Mouse (Mus musculus) lung, postnatal 0 days (tissue): Measurements from ENCODE around the gene Pfdn6. TPM values are rescaled to one million over a fixed set of nuclear protein-coding genes. Genes with fewer than 3 reads are reported as not detected.

ENCODE experiments used
- ATAC-seq: fragments of 200-750 bp; cut with Nextera tagmentation; 2 replicates; pipeline ENCODE4 v1.8.0; 2017; ENCODE audit warnings: moderate library complexity
- DNase-seq: peaks from one replicate; pipeline ENCODE4 v3.0.0-alpha.2; 2016; ENCODE audit warnings: low spot score
- H3K27ac ChIP-seq: fragments of 300-500 bp; sonication (generic); 2 replicates; pipeline ENCODE4 v1.5.1; 2014; ENCODE audit warnings: antibody characterized with exemption, mild to moderate bottlenecking, low read length, mixed read lengths
- H3K27me3 ChIP-seq: fragments of 300-500 bp; sonication (generic); replicated peaks from 2 replicates; pipeline ENCODE4 v1.6.1; 2014; ENCODE audit warnings: low read length, mixed read lengths; ENCODE audit not compliant: insufficient read depth
- H3K36me3 ChIP-seq: fragments of 300-500 bp; sonication (generic); 2 replicates; pipeline ENCODE4 v1.6.1; 2014; ENCODE audit warnings: low read length, mixed read lengths; ENCODE audit not compliant: insufficient read depth
- H3K4me1 ChIP-seq: fragments of 300-500 bp; sonication (generic); 2 replicates; pipeline ENCODE4 v1.6.1; 2014; ENCODE audit warnings: antibody characterized with exemption, low read depth, low read length, mixed read lengths; ENCODE audit not compliant: insufficient read depth
- H3K4me2 ChIP-seq: fragments of 300-500 bp; sonication (generic); replicated peaks from 2 replicates; pipeline ENCODE4 v1.6.1; 2014; ENCODE audit warnings: low read depth, mild to moderate bottlenecking, low read length, moderate library complexity, mixed read lengths
- H3K4me3 ChIP-seq: fragments of 300-500 bp; sonication (generic); 2 replicates; pipeline ENCODE4 v1.5.1; 2014; ENCODE audit warnings: low read depth, low read length
- H3K9ac ChIP-seq: fragments of 300-500 bp; sonication (generic); replicated peaks from 2 replicates; pipeline ENCODE4 v1.6.1; 2014; ENCODE audit warnings: low read depth, mild to moderate bottlenecking
- H3K9me3 ChIP-seq: fragments of 300-500 bp; sonication (generic); 2 replicates; pipeline ENCODE4 v1.6.1; 2016; ENCODE audit warnings: low read length, mixed read lengths
- CTCF ChIP-seq: IDR thresholded peaks from 2 replicates; pipeline ENCODE4 v1.5.1; 2016; ENCODE audit warnings: antibody characterized with exemption, mild to moderate bottlenecking
- EP300 ChIP-seq: IDR thresholded peaks from 2 replicates; pipeline ENCODE4 v1.6.1; 2016; ENCODE audit warnings: antibody characterized with exemption, mild to moderate bottlenecking, control low read depth
- WGBS: fragments of 180-500 bp; shearing (Covaris S2); extraction: QIAGEN DNeasy Blood & Tissue Kit; methylation state at CpG from one replicate; pipeline ENCODE4 v1.1.7; 2014; 5-methylcytosine and 5-hydroxymethylcytosine counted together
- polyA plus RNA-seq: library from polyadenylated mRNA; unstranded; fragments of >200 nt; fragmentation: Nextera tagmentation; extraction: Ambion mirVana; gene quantifications from 2 replicates; pipeline ENCODE4 v1.2.1, GENCODE M21; 2015

Gene Pfdn6
- polyA plus RNA-seq, 1 experiment from 2014 or later = 103 TPM

DNA sequence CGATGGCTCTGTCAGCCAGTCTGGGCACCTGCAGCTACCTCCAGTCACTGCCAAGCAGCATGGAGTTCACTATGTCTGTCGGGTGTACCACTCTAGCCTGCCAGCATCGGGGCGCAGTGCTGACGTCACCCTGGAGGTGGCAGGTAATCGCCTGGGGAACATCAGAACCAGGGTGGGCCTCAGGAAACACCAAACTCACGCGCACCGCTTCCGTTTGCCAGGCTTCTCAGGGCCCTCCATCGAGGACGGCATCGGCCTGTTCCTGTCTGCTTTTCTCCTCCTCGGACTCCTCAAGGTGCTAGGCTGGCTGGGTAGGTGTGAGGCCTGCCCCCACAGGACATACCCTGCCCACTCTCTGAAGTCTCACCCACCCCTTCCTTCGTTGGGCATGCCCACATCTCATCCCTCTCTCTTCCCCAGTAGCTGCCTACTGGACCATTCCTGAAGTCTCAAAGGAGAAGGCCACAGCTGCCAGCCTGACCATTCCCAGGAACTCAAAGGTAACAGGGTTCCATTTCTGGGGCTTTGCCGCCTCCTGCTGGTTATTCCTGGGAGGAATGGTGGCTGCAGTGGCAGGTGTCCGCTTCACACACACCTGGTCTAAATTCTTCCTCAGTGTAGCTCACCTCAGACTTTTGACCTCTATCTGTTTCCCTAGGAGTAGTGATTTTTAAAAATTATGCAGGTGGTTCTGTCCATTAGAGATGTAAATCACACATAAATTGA, 13.8 kb downstream of the Pfdn6 start:
- no peak for ATAC-seq
- 70% methylated on average over 17 of the region's 17 CpGs for WGBS
- no peak overlapping the region for H3K27ac ChIP-seq
- no peak overlapping the region for H3K4me2 ChIP-seq
- TF ChIP-seq CTCF (peak; percentile 60), EP300 (no peak)
- no peak overlapping the region for H3K9ac ChIP-seq
- peaks cover 5% of the 10 kb centered on the region; the same call in 1 of the 2 replicates for H3K4me1 ChIP-seq
- no peaks in the 10 kb centered on the region for H3K27me3 ChIP-seq
- H3K9me3 ChIP-seq = no peaks in the 10 kb centered on the region
- H3K36me3 ChIP-seq = peaks cover 11% of the 10 kb centered on the region
- DNase-seq = no peak
- H3K4me3 ChIP-seq = no peak overlapping the region

GRCm38 (mm10) chr17:33925406-33926116, 14.6 kb downstream of the Pfdn6 start:
- Histone ChIP-seq H3K4me3 (no peak overlapping the region), H3K9ac (no peak overlapping the region), H3K4me1 (peaks cover 6% of the 10 kb centered on the region; the same call in 1 of the 2 replicates), H3K4me2 (no peak overlapping the region), H3K36me3 (peaks cover 11% of the 10 kb centered on the region), H3K27ac (no peak overlapping the region), H3K9me3 (no peaks in the 10 kb centered on the region), H3K27me3 (no peaks in the 10 kb centered on the region)
- DNase-seq (no peak), ATAC-seq (no peak)
- WGBS = 80% methylated on average over 21 of the region's 21 CpGs
- TF ChIP-seq EP300 (no peak), CTCF (peak; percentile 35; the same call in 1 of the 2 replicates)

GRCm38 (mm10) chr17:33924577-33925283, 15.4 kb downstream of the Pfdn6 start:
- no peak overlapping the region for H3K9ac ChIP-seq
- no peaks in the 10 kb centered on the region for H3K9me3 ChIP-seq
- no peak overlapping the region for H3K27ac ChIP-seq
- peaks cover 11% of the 10 kb centered on the region for H3K36me3 ChIP-seq
- WGBS = 85% methylated on average over 10 of the region's 10 CpGs
- peaks cover 6% of the 10 kb centered on the region; the same call in 1 of the 2 replicates for H3K4me1 ChIP-seq
- TF ChIP-seq CTCF = peak; percentile 76
- TF ChIP-seq EP300 = no peak
- no peak overlapping the region for H3K4me3 ChIP-seq
- DNase-seq = peak; percentile 37
- ATAC-seq = no peak
- no peaks in the 10 kb centered on the region for H3K27me3 ChIP-seq
- H3K4me2 ChIP-seq = no peak overlapping the region

- H3K4me1 ChIP-seq = peaks cover 6% of the 10 kb centered on the region; the same call in 1 of the 2 replicates
- no peaks in the 10 kb centered on the region for H3K9me3 ChIP-seq
- H3K27ac ChIP-seq = no peak overlapping the region
- peak overlapping the region; percentile 12; the same call in 1 of the 2 replicates for H3K9ac ChIP-seq
- H3K36me3 ChIP-seq = peaks cover 11% of the 10 kb centered on the region
- no peaks in the 10 kb centered on the region for H3K27me3 ChIP-seq
- WGBS = 83% methylated on average over 7 of the region's 7 CpGs
- ATAC-seq (no peak), DNase-seq (no peak)
- TF ChIP-seq CTCF = no peak
- no peak for TF ChIP-seq EP300
- no peak overlapping the region for H3K4me3 ChIP-seq
- no peak overlapping the region for H3K4me2 ChIP-seq
These were observed 18.8 kb downstream of the Pfdn6 start for GRCm38 (mm10) chr17:33921361-33921760.

DNA sequence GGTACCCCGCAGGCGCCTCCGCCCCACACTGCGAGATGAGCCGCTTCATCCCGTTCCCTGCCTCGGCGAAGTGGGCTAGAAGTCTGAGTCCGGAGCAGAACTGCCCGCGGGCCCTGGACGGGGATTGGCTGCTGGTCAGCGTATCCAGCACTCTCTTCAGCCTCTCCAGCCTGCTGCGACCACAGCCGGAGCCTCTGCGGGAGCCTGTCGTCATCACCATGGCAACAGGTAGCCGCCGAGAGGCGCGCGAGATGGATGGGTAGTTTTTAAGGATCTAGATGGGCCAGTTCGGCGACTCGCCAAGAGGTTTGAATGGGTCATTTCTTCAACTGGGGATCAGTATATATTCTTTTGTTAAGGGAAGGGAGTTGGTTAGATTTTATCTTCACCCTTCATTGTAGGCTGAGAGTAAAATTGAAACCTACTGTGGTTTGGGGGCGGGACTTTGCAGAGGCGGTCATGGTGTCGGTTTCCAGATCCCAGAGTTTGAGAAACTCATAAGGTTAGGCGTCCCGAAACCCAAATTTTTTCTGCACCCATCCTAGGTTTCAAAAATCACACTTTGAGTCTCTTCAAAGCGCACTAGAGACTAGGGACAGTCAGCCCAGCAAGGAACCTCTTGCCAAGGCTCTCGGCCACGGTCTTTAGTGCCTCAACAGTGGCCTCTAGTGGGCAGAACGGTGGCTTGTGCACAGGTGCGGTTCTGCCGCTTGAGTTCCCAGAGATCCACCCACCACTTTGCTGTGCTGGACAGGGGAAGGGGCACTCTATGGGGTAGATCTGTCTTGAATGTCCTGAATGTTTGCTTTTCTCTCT, 19.7 kb downstream of the Pfdn6 start:
- H3K36me3 ChIP-seq = peaks cover 3% of the 10 kb centered on the region; the same call in 1 of the 2 replicates
- H3K4me2 ChIP-seq = peak overlapping the region; percentile 98
- peak overlapping the region; percentile 91 for H3K27ac ChIP-seq
- H3K4me1 ChIP-seq = peaks cover 6% of the 10 kb centered on the region; the same call in 1 of the 2 replicates
- DNase-seq = peak; percentile 93
- 1% methylated on average over 36 of the region's 36 CpGs for WGBS
- peak; percentile 34 for ATAC-seq
- H3K27me3 ChIP-seq = no peaks in the 10 kb centered on the region
- H3K4me3 ChIP-seq = peak overlapping the region; percentile 75
- peak overlapping the region; percentile 77 for H3K9ac ChIP-seq
- TF ChIP-seq CTCF (peak; percentile 91), EP300 (no peak; the same call in 1 of the 2 replicates)
- H3K9me3 ChIP-seq = no peaks in the 10 kb centered on the region
